Mouse (Mus musculus): ENCODE measurements around the gene Cep126.

Cep126 gene

DNA sequence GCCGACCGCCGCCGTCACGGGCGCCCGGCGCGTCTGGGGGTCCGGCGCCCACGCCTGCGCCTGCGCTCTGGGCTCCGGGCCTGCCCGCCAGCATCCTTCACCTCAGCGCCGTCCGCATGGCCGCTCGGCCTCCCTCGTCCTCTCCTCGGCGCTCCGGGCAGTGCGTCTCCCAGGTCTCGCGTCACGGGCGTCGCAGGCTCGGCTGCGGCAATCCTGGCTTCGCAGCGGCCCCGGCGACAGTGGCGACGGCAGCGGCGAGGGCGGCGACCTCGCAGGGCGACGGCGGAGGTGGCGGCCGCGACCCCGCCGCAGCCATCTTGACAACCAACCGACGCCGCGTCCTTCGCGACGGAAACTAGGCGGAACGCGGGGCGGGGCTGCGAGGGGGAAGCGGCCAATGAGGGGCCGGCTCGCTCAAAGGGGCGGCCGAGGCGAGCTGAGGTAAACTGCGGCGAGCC, at the start of gene Cep126:
Cep126 (minus strand) TSS at position 178 of the 458 bp plus-strand sequence.
- peak; percentile 89 to 93 for DNase-seq

DNA sequence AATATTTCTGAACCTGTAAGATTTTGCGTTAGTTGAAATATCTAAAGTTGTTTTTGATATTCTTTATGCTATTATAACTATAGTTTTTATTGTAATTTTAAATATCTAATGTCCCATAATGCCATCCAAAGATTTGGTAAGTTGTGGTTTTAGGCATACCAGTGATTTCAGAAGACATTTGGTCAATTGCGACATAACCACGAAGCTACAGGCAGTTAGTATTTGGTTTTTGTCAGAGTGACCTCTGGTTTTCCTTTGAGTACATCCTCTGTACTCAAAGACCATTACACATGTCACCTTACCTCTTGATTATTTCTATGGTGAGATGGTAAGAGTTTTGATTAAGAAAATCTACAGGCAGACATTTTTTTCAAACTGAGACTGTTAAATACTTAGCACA, 45.5 kb upstream of the Cep126 start:
- DNase-seq, result no peak

DNA sequence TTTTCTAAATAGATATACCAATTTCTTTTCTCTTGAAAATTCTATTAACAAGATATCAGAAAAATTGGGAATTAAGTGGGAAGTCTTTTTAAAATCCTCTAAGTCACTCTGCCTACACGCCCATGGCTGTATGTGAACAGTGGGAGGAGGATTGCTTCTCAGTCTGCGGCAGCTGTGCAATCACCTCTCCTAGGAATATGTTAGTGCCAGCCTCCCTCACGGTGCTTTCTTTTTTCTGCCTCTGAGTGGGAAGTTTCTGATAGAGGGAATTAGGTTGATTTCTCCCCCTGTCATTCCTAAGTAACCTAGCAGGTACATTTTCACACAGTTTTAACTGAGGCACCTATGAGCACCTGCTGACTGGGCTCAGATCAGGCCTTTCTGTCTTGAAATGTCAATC, 43.0 kb upstream of the Cep126 start:
- no peak for DNase-seq

DNA sequence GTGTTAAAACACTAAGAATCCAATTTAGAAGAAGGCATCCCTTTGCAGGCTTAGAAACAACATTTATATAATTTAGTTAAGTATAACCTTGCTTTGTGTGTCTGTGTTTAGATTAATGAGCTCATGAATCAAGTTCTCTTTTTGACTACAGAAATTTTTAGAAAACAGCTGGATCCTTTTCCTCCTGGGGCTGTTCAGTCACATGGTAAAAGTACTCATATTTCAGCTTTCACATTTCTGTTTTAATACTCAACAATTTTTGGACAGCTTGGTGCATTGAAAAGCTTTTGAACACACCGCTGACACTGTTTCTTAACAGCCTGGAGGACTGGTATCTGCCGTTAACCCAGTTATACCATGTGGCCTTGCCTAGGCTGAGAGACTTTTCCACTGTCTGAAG, 22.9 kb upstream of the Cep126 start:
- DNase-seq, result no peak

DNA sequence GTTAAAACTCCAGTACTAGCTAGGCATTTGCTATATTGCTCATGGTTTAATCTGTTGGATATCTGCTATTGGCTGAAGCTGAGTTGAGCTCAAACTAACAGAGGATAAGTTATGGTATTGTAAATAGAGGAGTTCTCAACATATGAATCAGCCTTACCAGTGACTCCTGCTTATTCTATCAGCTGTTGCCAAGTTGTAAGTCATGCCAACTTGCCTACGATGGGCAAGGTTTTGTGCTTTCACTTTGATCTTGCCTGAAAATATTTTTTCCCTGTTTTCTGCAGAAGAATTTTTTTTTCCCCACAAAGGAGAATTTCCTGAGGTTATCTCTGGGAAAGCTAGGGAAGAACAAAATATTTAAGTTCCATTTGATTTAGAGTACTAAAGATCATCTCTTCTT, 5.4 kb upstream of the Cep126 start:
- DNase-seq, result no peak

DNA sequence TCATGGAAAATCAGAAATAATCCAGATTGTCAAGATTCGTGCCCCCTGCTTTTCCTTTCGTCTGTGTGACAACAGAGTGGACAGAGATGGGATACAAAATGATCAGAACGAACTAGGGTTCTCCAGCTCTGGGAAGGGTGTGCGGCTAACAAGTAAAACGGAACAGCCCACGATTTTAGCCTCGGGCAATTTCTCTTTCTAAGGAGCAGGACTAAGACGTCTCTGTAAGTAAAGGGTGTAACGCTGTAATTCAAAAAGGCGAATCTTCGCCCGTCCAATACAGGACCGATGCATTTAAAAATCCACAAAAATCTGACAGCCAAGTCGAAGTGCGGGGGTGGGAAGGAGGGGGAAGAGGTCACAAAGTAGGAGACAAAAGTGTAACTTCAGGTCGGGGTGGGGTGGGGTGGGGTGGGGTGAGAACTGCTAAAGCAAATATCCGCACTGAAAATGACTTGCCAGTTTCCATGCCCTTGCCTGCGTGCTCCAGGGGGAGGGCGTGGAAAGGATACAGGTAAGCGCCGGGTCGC, 443 bp downstream of the Cep126 start:
- no peak for DNase-seq

DNA sequence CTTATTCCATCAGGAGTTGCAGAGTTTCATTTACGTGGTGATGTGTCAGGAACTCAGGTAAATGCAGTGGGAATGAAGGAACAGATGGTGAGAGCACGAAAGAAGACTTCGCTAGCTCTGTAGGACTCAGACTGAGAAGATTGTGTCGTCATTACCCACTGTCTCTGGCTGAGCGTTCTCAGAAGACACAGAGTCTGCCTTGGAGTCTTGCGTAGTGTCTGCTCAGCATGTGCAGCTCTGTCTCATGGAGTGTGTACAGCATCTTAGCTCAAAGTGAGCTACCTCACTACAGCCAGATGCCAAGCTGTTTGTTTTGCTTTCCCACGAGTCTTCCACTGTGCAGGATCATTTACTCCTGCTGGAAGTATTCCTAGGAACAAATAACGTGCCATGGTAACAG, 10.6 kb downstream of the Cep126 start:
- DNase-seq, result no peak

DNA sequence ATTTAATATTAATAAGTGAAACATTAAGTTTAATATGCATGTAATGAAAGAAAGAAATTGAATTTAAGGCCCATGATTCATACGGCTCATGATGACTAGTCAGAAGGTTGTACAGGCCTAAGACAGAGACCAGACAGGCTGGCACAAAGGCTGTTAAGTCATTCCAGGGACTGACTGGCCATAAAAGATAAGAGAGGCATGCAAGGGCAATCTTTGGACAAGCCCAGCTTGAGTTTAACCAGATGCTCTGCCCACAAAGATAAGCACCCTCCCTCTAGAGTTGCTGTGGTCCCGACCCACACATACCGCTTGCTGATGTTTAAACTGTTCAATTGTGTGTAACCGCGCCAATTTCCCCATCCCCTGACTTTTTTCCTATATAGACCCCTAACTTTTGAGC, 19.6 kb downstream of the Cep126 start:
- DNase-seq, result no peak

DNA sequence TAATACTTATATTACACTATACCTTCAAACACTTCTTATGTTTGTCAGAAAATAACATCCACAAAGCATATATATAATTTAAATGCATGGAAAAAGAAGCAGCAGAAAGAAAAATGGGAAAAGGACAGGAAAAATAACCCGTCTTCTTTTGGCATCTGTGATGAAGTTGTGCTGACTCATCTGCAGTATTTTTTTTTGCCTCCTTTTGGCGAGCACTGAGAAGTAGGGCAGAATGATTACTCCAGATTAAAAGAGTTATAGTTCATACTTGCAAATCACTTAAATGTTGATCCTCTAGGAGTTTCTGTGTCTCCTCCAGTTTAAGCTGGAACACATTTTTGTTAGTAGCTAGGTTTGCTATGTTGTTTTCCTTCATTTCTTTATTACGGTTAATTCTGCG, 31.0 kb downstream of the Cep126 start:
- DNase-seq, result no peak

DNA sequence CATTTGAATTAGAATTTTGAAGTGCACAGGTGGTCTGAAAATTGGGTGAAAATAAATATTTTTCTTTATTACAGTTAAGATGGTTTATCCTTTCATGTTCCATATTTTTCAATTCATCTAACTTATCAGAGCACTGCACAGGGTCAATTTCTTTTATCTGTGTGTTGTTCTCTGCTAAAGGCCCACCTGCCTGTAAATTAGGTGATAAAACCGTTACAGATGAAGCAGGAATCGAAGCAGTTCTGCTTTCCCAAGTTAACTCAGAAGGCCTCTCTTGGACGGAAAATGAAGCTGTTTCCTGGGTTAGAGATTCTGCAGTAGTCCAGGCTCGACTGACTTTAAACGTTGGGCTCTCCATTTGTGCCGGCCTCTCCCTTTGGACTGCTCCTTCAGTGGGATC, 33.1 kb downstream of the Cep126 start:
- DNase-seq, result no peak

DNA sequence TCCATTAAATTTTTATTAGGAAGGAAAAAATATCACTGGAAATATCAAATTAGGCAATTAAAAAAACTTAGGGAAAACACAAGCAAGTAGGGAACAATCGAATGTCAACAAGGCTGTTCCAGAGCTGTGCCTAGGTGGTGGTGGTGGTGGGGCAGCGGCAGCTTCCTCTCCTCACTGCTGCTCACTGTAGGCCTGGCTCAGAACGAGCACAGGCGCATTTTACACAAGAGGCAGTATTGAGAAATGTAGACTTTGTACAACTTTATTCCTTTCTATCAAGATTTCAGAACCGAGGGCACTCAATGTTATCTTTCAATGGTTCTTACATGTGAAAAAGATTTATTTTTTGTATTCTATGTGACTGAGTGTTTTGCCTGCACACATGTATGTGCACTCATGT, 55.2 kb downstream of the Cep126 start:
- DNase-seq, result no peak

DNA sequence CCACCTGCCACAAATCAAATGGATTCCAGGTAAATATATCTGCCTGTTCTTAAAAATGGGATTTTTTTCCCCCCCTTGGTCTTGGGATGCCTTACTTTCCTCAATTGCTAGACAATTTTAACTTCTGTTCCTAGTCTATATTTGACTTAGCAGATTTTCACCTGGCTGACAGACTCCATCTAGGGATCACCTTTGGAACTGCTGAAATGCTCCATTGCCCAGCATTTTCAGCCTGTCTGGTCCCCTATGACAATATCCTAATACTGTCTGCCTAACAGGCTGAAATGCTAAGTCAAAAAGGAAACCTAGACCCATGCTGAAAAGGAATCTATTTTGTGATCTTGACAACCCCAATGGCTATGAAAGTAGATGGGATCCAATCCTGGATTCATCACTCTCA, 59.7 kb downstream of the Cep126 start:
- DNase-seq, result peak in 1 of 2 experiments; percentile 46

DNA sequence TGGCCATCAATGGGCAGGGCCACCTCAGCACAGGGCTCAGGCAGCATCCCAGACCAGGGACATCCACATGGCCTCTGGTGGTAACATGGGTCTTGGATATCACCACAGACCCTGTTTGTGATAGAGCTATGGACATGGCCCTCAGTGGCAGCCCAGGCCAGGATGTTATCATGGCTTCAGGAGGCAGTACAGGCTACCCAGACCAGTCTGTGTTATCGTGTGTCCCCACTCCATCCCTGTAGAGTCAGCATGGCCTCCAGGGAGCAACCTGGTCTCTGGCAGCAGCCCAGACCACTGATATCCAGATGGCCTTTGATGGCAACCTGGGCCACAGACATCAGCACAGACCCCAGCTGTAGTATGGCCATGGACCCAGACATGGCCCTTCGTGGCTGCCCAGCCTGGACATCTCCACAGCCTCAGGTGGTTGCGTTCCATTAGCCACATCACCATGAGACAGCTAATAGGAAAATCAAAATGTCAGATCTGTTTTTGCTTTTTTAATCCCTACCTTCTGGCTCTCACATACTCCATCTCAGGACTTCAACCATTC, 60.8 kb downstream of the Cep126 start:
- DNase-seq, result no peak

DNA sequence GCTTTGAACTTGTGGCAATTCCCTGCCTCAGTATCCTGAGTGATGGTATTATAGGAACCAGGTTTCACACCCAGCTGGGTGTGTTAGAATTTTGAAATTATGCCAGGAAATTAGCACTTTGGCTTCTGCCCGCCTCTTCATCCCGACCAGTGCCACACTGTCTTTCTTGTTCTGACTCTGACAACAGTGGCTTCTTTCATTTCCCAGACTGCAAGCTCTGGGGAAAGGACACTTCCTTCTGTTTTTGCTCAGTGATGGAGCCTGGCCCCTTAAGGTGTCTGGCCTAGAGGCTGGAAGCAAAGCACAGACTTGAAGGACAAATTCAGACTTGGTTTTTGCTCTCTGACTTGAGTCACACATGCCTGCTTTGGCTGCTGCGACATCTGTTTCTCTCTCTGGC, 74.5 kb downstream of the Cep126 start:
- no peak for DNase-seq

DNA sequence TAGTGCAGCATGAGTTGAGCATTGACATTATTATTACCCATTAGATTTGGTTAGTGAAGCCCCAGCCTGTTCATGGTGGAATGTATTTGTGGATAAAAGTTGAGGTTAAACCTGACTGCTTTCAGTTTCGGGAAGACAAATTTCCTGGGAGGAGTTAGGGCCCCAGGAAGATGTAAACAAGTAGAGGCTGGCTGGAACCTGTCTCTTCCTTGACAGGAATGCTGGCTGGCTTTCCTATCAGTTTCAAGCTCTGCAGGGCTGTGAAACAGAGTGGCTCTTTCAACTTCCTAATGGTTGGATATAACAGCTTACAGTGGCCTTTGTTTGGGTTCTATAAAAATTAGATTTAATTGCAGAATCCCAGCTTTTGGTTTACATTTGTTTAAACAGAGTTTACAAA, 79.3 kb downstream of the Cep126 start:
- no peak for DNase-seq

DNA sequence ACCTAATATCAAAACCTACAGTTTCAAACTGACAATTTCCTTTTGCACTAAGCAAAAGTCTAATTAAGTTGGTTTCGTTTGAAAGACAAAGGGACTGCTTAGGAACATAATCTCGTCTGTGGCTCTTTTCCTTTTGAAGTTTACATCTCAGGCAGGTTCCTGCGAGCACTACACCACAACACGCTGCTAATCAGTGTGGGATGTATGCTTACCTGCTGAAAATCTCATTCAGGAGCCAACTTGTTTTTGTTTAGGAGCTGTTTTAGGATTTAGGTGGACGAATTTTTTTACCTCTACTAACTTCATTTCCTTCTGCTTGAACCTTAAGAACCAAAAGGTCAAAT, 91.1 kb downstream of the Cep126 start:
- DNase-seq, result no peak

DNA sequence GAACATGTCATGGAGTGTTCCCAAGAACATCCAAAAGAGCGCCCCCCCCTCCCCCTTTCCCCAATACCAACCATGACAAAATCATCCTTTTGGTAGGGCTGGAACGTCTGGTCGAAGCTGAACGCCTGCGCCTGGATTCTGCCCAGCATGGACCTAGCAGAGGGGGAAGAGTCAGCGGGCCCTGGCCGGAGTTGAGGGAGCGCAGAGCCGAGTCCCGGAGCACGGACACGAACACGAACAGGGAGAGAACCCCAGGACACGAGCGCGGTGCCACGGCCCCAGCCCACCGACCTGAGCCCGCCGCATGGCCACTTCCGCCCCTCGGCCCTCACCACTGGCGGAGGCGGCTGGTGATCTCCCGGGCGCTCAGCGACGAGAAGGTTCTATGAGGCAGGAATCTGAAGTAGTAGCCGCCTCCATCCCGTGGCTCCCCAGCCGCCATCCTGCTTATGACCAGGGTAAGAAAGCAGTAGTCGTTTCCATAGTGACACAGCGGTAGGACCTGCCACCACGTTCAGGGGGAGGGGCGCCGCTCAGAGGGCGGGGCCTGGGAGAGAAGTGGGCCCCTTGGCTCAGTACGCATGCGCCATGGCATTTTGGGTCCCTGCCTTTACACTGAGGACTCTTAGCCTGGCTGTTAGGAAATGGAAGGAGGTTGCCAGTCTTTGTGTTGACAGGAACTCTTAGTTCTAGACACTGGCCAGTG, 91.6 kb downstream of the Cep126 start, which contains the start of gene Cfap300:
Cfap300 (minus strand) TSS at position 486 of the 706 bp plus-strand sequence.
- peak; percentile 98 for DNase-seq

DNA sequence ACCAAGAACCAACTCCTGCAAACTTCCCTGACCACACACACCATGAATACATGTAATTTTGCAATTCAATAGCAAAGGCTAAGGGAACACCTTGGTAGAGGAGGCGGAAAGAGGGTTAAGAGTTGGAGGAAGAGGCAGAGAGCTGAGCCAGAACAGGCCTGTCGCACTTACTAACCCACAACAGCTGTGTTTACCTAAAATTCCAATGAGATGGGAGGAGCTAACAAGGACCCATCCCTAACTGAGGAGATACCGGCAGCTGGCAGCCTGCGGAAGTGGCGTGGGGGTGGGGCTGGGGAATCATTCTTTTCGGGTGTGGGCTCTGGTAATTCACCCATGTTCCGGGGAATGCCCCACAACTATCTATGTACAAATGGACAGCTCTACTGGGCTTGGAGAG, 98.5 kb downstream of the Cep126 start:
- DNase-seq, result no peak

DNA sequence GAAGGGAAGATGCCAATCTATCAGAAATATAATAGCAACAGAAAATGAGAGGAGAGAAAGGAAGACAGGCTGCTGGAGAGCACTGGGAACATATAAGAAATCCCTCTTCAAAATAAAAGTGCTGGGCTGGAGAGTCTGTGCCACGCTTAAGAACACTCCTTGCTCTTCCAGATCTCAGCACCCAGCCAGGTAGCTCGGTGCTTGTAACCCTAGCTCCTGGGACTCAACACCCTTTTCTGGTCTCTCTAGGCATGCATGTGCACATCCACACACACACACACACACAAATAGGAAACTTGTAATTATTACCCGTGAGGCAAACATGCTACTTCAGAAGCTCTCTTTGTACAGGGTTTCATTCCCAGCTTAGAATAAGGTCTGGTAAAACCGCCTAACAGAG, 99.0 kb downstream of the Cep126 start:
- DNase-seq, result no peak

DNA sequence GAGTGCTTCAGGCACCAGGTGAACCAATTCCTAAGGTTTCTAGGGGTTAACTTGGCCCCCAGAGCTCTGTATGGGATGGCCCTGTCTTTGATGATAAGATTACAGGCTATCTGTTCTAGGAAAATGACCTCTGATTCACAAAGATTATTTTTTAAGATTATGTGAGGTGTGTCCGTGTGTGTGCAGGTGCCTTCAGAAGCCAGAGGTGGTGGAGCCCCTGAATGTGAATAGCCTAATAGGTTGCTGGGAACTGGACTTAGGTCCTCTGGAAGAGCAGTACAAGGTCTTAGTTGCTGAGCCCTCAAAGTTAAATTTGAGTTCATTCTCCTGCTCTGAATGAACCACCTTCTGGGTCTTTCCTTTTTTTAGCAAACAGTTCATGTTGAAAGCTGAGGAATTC, 100.0 kb downstream of the Cep126 start:
- DNase-seq, result no peak

DNA sequence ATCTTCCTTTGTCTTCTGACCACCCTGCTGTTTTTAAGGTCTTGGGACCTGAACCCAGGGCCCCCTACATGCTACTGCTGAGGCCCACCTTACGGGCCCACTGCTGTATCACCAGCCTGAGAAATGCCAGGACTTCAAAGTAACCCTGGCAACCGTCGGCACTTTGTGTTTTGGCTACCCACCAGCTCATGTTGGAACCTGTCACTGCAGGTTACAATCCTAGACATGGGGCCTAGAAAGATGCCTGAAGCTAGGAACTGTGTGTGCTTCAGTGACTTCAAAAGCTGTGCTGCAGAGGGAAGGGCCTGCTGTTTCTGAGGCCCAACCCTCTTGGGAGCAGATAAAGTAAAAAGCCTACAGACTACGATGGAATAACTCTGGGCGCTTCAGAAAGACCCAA, 101.2 kb downstream of the Cep126 start:
- peak; percentile 9 to 52 for DNase-seq
